Mouse (Mus musculus) layer of hippocampus, postnatal 10 days (tissue): Measurements from ENCODE around the gene Gm14401. TPM values are rescaled to one million over a fixed set of nuclear protein-coding genes. Genes with fewer than 3 reads are reported as not detected.
"Not testable (repeated sequence)": the region's sequence is repeated elsewhere in the genome, so short reads cannot be mapped to it uniquely, and the experiment has no call there.

Source experiments
- DNase-seq, 2 experiments: peaks; one replicate each; pipeline ENCODE4 v3.0.0; 2021; ENCODE audit warnings: low spot score in 2 of 2
- long read RNA-seq: library from polyadenylated mRNA; stranded (forward); transcript quantifications from one replicate; pipeline ENCODE4 v2.0.0, GENCODE M21; 2023
- total RNA-seq, 2 experiments: library from RNA; stranded (reverse); gene quantifications; 2 replicates each; pipeline ENCODE4 v1.2.3; 2021

The Gm14401 gene
- 1 to 10 TPM in 1 of 2 experiments, under 1 TPM in 1; 0.91 to 1.5 TPM for total RNA-seq
- long read RNA-seq, partial matches to known transcripts: 0 of 1 reads
- long read RNA-seq, other reads (novel, unspliced or antisense): 1 of 1 reads

- peak in 1 of 2 experiments; percentile 2 for DNase-seq
Observed at GRCm38 (mm10) chr2:177073432-177074423, at the start of gene Gm14401. Gene Gm14401 (plus strand): TSS chr2:177074320.

GRCm38 (mm10) chr2:177072807-177073206 lies 1.3 kb upstream of the Gm14401 start:
- not testable (repeated sequence) for DNase-seq

GRCm38 (mm10) chr2:177075015-177075414 lies 895 bp downstream of the Gm14401 start:
- DNase-seq: not testable (repeated sequence)

GRCm38 (mm10) chr2:177079866-177080265 lies 5.7 kb downstream of the Gm14401 start:
- not testable (repeated sequence) for DNase-seq

- not testable (repeated sequence) for DNase-seq
Observed at GRCm38 (mm10) chr2:177109086-177109485, 35.0 kb downstream of the Gm14401 start.

- not testable (repeated sequence) for DNase-seq
Observed at GRCm38 (mm10) chr2:177129097-177129496, 55.0 kb downstream of the Gm14401 start.

Other genes with a start within 250 kb of the Gm14401 start
- gene Gm14408, start 243.2 kb upstream of the Gm14401 start, total RNA-seq: not detected
- 10 to 100 TPM; 17.0 to 18.7 TPM for gene Gm14296, start 146.5 kb upstream of the Gm14401 start, total RNA-seq
- gene Gm14419, start 73.4 kb upstream of the Gm14401 start, total RNA-seq: 10 to 100 TPM; 66.6 to 74.2 TPM
- gene Gm14410, start 132.1 kb downstream of the Gm14401 start, total RNA-seq: 10 to 100 TPM; 61.6 to 70.5 TPM
- 1 to 10 TPM; 1.3 TPM for gene Gm14409, start 192.7 kb downstream of the Gm14401 start, total RNA-seq
- 1 to 10 TPM; 2.2 to 2.8 TPM for gene Gm14412, start 250.0 kb downstream of the Gm14401 start, total RNA-seq